Mouse (Mus musculus) liver, embryonic 13.5 days (tissue): Measurements from ENCODE around the gene A430033K04Rik. TPM values are rescaled to one million over a fixed set of nuclear protein-coding genes. Genes with fewer than 3 reads are reported as not detected.

Experiments used
- ATAC-seq: fragments of 200-750 bp; cut with Nextera tagmentation; 2 replicates; pipeline ENCODE4 v1.8.0; 2017; ENCODE audit warnings: low read depth, mild to moderate bottlenecking, moderate number of reproducible peaks, moderate library complexity
- DNase-seq: peaks from one replicate; pipeline ENCODE4 v3.0.0; 2022
- H3K27ac ChIP-seq: fragments of 300-500 bp; sonication (generic); 2 replicates; pipeline ENCODE4 v1.5.1; 2015; ENCODE audit warnings: moderate library complexity, mild to moderate bottlenecking, inconsistent platforms
- H3K27me3 ChIP-seq: fragments of 300-500 bp; sonication (generic); 2 replicates; pipeline ENCODE4 v1.6.1; 2015; ENCODE audit warnings: mild to moderate bottlenecking, inconsistent platforms
- H3K36me3 ChIP-seq: fragments of 300-500 bp; sonication (generic); 2 replicates; pipeline ENCODE4 v1.6.1; 2015; ENCODE audit warnings: mild to moderate bottlenecking, inconsistent platforms
- H3K4me1 ChIP-seq: fragments of 300-500 bp; sonication (generic); replicated peaks from 2 replicates; pipeline ENCODE4 v1.6.1; 2015; ENCODE audit warnings: inconsistent platforms
- H3K4me2 ChIP-seq: fragments of 300-500 bp; sonication (generic); 2 replicates; pipeline ENCODE4 v1.6.1; 2015; ENCODE audit warnings: inconsistent platforms, mild to moderate bottlenecking, moderate library complexity
- H3K4me3 ChIP-seq: fragments of 300-500 bp; sonication (generic); replicated peaks from 2 replicates; pipeline ENCODE4 v1.5.1; 2015; ENCODE audit warnings: mild to moderate bottlenecking, inconsistent platforms
- H3K9ac ChIP-seq: fragments of 300-500 bp; sonication (generic); 2 replicates; pipeline ENCODE4 v1.6.1; 2015; ENCODE audit warnings: mild to moderate bottlenecking, inconsistent platforms
- H3K9me3 ChIP-seq: fragments of 300-500 bp; sonication (generic); replicated peaks from 2 replicates; pipeline ENCODE4 v1.6.1; 2016; ENCODE audit warnings: inconsistent platforms
- WGBS: fragments of 180-500 bp; shearing (Covaris S2); methylation state at CpG from one replicate; pipeline ENCODE4 v1.1.7; 2015; ENCODE audit not compliant: insufficient replicate concordance; 5-methylcytosine and 5-hydroxymethylcytosine counted together
- polyA plus RNA-seq: library from polyadenylated mRNA; unstranded; fragments of >200 nt; fragmentation: Nextera tagmentation; extraction: Ambion mirVana; gene quantifications from 2 replicates; pipeline ENCODE4 v1.2.1, GENCODE M21; 2015

A430033K04Rik gene
- polyA plus RNA-seq, result 3.5 and 4.6 TPM in 2 replicates

- ATAC-seq, result peak; percentile 88
- WGBS, result under 1% methylated on average over 30 of the region's 30 CpGs
- no peaks in the 10 kb centered on the region for H3K27me3 ChIP-seq
- H3K4me2 ChIP-seq, result peak within 1 kb of the TSS; percentile 79
- H3K4me1 ChIP-seq, result peaks cover 37% of the 10 kb centered on the region
- no peaks in the 10 kb centered on the region for H3K9me3 ChIP-seq
- no peaks in the 10 kb centered on the region; the same call in 1 of the 2 replicates for H3K36me3 ChIP-seq
- peak within 1 kb of the TSS; percentile 84 for H3K9ac ChIP-seq
- H3K4me3 ChIP-seq, result peak within 1 kb of the TSS; percentile 77
- peak; percentile 85 for DNase-seq
- H3K27ac ChIP-seq, result peak within 1 kb of the TSS; percentile 79
Measured at GRCm38 (mm10) chr5:138622645-138623477, at the start of gene A430033K04Rik. Gene A430033K04Rik (plus strand): TSS chr5:138622859.

GRCm38 (mm10) chr5:138587396-138587795, 35.3 kb upstream of the A430033K04Rik start:
- no peaks in the 10 kb centered on the region for H3K36me3 ChIP-seq
- DNase-seq, result no peak
- H3K4me1 ChIP-seq, result no peaks in the 10 kb centered on the region
- no peak overlapping the region for H3K4me2 ChIP-seq
- 0 out of 2 replicates have a peak, but pooled peaks cover 3% of the 10 kb centered on the region for H3K9me3 ChIP-seq
- WGBS, result 79% methylated on average over 6 of the region's 6 CpGs
- H3K4me3 ChIP-seq, result no peak overlapping the region
- ATAC-seq, result no peak
- no peak overlapping the region for H3K27ac ChIP-seq
- no peak overlapping the region for H3K9ac ChIP-seq
- H3K27me3 ChIP-seq, result no peaks in the 10 kb centered on the region

GRCm38 (mm10) chr5:138618353-138618752, 4.3 kb upstream of the A430033K04Rik start:
- peak overlapping the region; percentile 66 for H3K4me2 ChIP-seq
- H3K9ac ChIP-seq, result peak overlapping the region; percentile 88; the same call in 1 of the 2 replicates
- DNase-seq, result no peak
- peaks cover 21% of the 10 kb centered on the region for H3K4me1 ChIP-seq
- no peak for ATAC-seq
- H3K27me3 ChIP-seq, result no peaks in the 10 kb centered on the region
- 79% methylated on average over 1 of the region's 1 CpGs for WGBS
- H3K27ac ChIP-seq, result no peak overlapping the region
- H3K36me3 ChIP-seq, result peaks cover 38% of the 10 kb centered on the region
- H3K4me3 ChIP-seq, result peak overlapping the region; percentile 89
- H3K9me3 ChIP-seq, result no peaks in the 10 kb centered on the region

GRCm38 (mm10) chr5:138619211-138620128, 3.2 kb upstream of the A430033K04Rik start, which contains the start of gene Zfp68:
Gene Zfp68 (minus strand): TSS chr5:138619761.
- Histone ChIP-seq H3K4me2 (peak within 1 kb of the TSS; percentile 66), H3K4me3 (peak within 1 kb of the TSS; percentile 89), H3K4me1 (peaks cover 31% of the 10 kb centered on the region), H3K27me3 (no peaks in the 10 kb centered on the region), H3K27ac (peak within 1 kb of the TSS; percentile 90), H3K9me3 (no peaks in the 10 kb centered on the region), H3K36me3 (peaks cover 27% of the 10 kb centered on the region), H3K9ac (peak within 1 kb of the TSS; percentile 88)
- DNase-seq, result peak; percentile 87
- under 1% methylated on average over 43 of the region's 43 CpGs for WGBS
- peak; percentile 93 for ATAC-seq

GRCm38 (mm10) chr5:138620836-138621235, 1.8 kb upstream of the A430033K04Rik start:
- H3K27me3 ChIP-seq, result no peaks in the 10 kb centered on the region
- H3K9ac ChIP-seq, result no peak overlapping the region
- H3K4me2 ChIP-seq, result no peak overlapping the region
- H3K4me1 ChIP-seq, result peaks cover 37% of the 10 kb centered on the region
- H3K4me3 ChIP-seq, result no peak overlapping the region
- H3K36me3 ChIP-seq, result peaks cover 14% of the 10 kb centered on the region
- ATAC-seq, result no peak
- H3K9me3 ChIP-seq, result no peaks in the 10 kb centered on the region
- no peak overlapping the region; the same call in 1 of the 2 replicates for H3K27ac ChIP-seq
- WGBS, result 78% methylated on average over 5 of the region's 5 CpGs
- no peak for DNase-seq

GRCm38 (mm10) chr5:138623478-138623875, 818 bp downstream of the A430033K04Rik start:
- H3K9me3 ChIP-seq, result no peaks in the 10 kb centered on the region
- ATAC-seq (no peak), DNase-seq (peak; percentile 3)
- H3K4me2 ChIP-seq, result peak overlapping the region; percentile 79
- peak overlapping the region; percentile 77 for H3K4me3 ChIP-seq
- H3K4me1 ChIP-seq, result peaks cover 34% of the 10 kb centered on the region
- H3K9ac ChIP-seq, result peak overlapping the region; percentile 84
- H3K27me3 ChIP-seq, result no peaks in the 10 kb centered on the region
- H3K36me3 ChIP-seq, result no peaks in the 10 kb centered on the region
- H3K27ac ChIP-seq, result peak overlapping the region; percentile 79
- 9% methylated on average over 3 of the region's 3 CpGs for WGBS

- H3K4me3 ChIP-seq, result no peak overlapping the region
- 79% methylated on average over 2 of the region's 2 CpGs for WGBS
- ATAC-seq (no peak), DNase-seq (no peak)
- peaks cover 38% of the 10 kb centered on the region for H3K36me3 ChIP-seq
- no peaks in the 10 kb centered on the region for H3K27me3 ChIP-seq
- H3K9ac ChIP-seq, result no peak overlapping the region
- H3K4me2 ChIP-seq, result no peak overlapping the region
- no peaks in the 10 kb centered on the region for H3K9me3 ChIP-seq
- no peak overlapping the region for H3K27ac ChIP-seq
- no peaks in the 10 kb centered on the region; the same call in 1 of the 2 replicates for H3K4me1 ChIP-seq
Measured at GRCm38 (mm10) chr5:138636486-138636885, 13.8 kb downstream of the A430033K04Rik start.

- H3K27ac ChIP-seq, result no peak overlapping the region
- no peak overlapping the region for H3K4me2 ChIP-seq
- ATAC-seq, result no peak
- 85% methylated on average over 3 of the region's 3 CpGs for WGBS
- H3K4me1 ChIP-seq, result no peaks in the 10 kb centered on the region; the same call in 1 of the 2 replicates
- no peak overlapping the region for H3K4me3 ChIP-seq
- H3K9ac ChIP-seq, result no peak overlapping the region
- H3K36me3 ChIP-seq, result peaks cover 54% of the 10 kb centered on the region
- DNase-seq, result no peak
- no peaks in the 10 kb centered on the region for H3K9me3 ChIP-seq
- no peaks in the 10 kb centered on the region for H3K27me3 ChIP-seq
Measured at GRCm38 (mm10) chr5:138641081-138641480, 18.4 kb downstream of the A430033K04Rik start.

- H3K4me3 ChIP-seq, result no peak overlapping the region
- H3K27ac ChIP-seq, result no peak overlapping the region
- H3K9me3 ChIP-seq, result no peaks in the 10 kb centered on the region
- no peak overlapping the region for H3K4me2 ChIP-seq
- H3K4me1 ChIP-seq, result no peaks in the 10 kb centered on the region
- 79% methylated on average over 3 of the region's 3 CpGs for WGBS
- H3K36me3 ChIP-seq, result peaks cover 58% of the 10 kb centered on the region
- H3K9ac ChIP-seq, result no peak overlapping the region
- ATAC-seq (no peak), DNase-seq (no peak)
- no peaks in the 10 kb centered on the region for H3K27me3 ChIP-seq
Measured at GRCm38 (mm10) chr5:138641761-138642160, 19.1 kb downstream of the A430033K04Rik start.

- Histone ChIP-seq H3K27ac (no peak overlapping the region), H3K4me2 (no peak overlapping the region), H3K9me3 (no peaks in the 10 kb centered on the region), H3K4me3 (no peak overlapping the region), H3K27me3 (no peaks in the 10 kb centered on the region), H3K9ac (no peak overlapping the region), H3K4me1 (no peaks in the 10 kb centered on the region), H3K36me3 (peaks cover 19% of the 10 kb centered on the region)
- 60% methylated on average over 1 of the region's 1 CpGs for WGBS
- ATAC-seq, result no peak
- DNase-seq, result no peak
Measured at GRCm38 (mm10) chr5:138652911-138653310, 30.3 kb downstream of the A430033K04Rik start.
